Mouse (Mus musculus) B cell, adult 2 months (primary cell): ENCODE data around the gene Rep15.

Experiments used
- DNase-seq, 2 experiments: peaks; one replicate each; pipeline ENCODE4 v3.0.0; 2022

Rep15 gene

DNA sequence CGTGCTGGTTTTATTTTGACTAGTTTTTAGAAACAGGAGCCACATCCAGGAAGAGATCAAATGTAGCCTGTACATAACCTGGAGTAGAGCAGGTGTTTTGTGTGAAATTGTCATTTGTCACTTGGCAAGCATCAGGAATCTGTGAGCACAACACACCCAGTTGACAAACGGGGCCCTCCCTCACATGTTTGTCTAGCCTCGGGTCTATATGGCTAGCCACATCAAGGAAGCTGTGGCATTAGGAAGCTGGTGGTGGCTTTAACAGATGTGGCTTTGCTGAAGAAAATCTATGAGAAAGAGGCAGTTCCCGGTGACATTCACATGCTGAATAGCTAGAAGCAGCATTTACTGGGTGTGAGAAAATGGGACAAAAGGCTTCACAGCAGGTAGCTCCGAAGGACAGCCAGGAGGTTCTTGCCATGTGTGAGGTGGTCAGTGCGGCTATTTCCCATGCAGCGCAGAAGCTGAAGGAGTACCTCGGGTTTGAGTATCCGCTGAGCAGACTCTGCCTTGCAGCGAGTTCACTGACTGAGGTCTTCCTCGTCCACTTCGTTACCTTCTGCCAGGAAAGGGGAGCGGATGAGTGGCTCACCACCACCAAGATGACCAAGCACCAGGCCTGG, at the start of gene Rep15:
Gene Rep15, plus strand, starts transcription at position 282 of the 623 bp plus-strand sequence.
- no peak for DNase-seq

- DNase-seq: no peak
Measured at GRCm38 (mm10) chr6:146984569-146984968, 47.8 kb upstream of the Rep15 start.

DNA sequence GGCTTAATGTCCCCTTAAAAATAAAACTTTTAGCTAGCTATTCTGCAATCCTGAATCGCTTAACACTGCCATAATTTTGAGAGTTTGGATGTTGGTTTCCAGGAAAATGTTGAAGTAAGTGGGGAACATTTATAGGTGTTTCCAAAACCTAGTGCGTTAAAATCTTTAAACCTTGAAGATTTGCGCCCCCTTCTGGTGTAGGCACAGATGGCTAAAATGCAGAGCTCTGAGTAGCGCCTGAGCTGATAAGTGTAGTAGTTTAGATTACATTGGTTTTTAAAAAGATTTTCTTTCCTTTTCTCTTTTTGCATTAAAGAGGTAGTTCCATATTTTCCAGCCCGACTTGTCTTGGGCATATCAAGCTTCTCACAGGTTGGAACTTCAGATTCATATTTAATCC, 38.1 kb upstream of the Rep15 start:
- DNase-seq: peak; percentile 56 to 62

DNA sequence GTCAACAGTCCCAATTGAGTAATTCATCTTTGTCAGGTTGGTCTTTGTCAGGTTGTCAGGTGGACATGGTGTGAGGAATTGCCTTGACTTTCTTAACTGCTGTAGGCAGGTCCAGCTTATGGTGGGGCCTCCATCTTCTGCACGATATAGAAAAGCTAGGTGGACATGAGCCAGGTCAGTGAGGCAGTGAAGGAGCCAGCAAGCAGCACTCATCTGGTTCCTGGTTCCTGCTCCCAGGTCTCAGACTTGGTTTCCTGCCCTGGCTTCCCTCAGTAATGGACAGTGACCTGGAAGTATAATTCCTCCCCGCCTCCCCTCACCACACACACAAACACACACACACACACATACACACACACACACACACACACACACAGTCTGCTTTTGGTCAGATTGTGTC, 37.0 kb upstream of the Rep15 start:
- DNase-seq: no peak

GRCm38 (mm10) chr6:146995878-146996277, 36.5 kb upstream of the Rep15 start:
- DNase-seq: no peak

- no peak for DNase-seq
Measured at GRCm38 (mm10) chr6:146997006-146997405, 35.4 kb upstream of the Rep15 start.

DNA sequence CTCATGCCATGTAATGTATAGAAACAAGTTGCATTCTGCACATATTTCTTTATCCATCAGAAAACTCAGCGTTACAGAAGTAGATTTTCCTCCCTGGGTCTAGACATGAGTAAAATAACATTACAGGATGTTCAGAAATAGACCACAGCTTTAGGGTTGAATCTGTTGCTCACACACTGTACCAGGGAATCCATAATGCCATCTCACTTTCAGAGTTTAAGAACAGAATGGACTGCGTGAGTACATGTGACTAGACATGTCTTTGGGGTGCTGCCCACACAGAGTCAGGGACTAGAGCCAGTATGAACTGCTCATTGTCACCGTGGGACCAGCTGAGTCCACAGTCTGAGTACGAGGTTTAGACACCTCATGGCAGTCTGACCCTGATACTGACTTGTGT, 33.7 kb upstream of the Rep15 start:
- no peak for DNase-seq

DNA sequence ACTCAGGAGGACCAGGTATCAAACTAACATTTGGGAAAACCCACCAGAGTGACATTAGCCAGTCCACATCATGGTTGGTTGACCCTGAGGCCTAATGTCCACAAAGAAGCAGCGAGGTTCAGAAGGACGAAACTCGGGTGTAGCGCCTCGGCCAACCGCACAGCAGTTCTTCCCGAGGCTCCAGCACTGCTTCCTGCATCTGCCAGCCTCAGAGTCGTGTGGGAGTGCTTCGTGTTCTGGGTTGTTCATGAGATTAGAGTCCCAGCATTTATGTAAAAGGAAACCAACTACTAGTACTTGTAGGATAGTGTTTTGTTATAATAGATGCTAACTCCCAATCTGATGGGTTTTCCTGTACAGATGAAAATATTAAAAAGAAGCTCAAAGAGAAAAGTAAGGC, 33.1 kb upstream of the Rep15 start:
- DNase-seq: no peak

DNA sequence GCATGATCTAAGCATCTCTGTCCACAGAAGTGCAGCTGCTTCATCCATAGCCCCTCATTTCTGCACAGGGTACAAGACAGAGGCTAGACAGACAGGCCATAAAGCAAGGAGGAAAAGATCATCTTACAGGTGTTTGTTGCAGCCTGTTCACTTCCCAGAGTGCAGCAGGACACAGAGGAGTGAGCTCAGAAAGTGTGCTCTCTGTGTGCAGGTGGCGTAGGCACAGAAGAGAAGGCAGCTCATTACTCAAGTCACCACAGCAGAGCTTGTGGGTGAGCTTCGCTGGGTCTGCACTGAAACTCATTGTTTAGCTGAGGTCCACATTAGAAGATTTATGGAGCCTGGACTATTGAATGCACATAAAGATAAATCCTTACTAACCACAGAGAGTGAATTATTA, 32.6 kb upstream of the Rep15 start:
- no peak for DNase-seq

DNA sequence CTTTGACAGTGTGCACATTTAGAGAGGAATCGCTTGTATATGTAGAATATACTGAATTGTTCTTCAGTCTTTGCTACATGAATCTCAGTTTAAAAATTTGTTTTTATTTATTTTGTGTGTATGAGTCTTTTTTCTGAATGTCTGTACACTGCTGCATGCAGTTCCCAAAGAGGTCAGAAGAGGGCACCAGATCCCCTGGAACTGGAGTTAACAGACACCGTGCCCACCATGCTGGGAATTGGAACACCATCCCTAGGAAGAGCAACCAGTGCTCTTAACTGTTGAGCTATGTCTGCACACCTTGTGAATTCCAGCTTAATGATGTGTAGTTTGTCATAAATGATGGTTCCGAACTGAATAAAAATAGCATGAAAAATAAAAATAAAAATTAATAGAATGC, 24.2 kb upstream of the Rep15 start:
- DNase-seq: peak; percentile 71 to 75

DNA sequence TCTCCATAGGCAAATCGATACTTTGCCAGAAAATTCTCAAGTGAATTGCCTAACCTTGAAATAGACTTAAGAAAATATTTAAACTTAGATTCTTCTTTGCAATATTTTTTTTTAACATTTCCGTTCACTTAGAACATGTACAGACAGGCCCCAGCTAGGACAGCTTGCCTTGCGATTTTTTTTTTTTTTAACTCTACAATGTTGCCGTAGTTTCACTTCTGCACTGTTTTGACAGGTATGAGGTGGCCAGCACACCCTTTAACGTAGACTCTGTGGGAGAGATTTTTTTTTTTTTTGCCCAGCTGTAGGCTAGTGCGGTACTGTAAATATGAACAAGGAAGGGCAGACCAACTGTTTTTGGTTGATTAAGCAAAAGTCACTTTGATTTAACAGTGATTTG, 22.0 kb upstream of the Rep15 start:
- no peak for DNase-seq

DNA sequence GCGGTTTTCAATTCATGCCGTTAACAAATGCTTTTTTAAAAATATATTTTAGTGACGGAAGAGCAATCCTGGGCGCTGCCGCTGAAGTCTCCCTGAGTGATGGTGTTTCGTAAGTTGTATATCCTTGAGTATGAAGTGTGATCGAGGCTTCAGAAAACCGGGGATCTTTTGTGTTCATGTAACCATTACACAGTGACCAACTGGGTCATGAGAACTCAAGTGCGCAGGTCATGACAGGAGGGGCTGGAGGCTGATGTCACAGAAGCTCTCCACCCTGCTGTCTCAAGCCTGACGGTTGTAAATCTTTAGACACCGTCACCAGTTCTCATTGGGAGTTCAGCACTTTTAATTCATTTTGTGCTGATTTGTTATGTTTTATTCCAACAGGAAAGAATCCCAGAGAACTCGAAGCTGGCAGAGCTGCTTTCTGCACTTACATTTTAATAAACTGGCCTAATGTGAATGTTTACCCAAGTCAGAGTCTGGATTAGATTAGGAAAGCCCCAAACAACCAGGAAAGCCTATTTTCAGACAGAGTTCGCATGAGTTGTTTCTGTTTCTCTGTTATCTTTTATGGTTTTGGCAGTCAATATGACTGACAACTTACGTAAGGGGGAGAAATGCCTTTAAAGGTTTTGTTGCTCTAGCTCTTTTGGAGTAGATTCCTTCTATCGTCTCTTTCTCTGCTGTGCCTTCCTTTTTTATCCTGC, 21.4 kb upstream of the Rep15 start:
- no peak for DNase-seq

DNA sequence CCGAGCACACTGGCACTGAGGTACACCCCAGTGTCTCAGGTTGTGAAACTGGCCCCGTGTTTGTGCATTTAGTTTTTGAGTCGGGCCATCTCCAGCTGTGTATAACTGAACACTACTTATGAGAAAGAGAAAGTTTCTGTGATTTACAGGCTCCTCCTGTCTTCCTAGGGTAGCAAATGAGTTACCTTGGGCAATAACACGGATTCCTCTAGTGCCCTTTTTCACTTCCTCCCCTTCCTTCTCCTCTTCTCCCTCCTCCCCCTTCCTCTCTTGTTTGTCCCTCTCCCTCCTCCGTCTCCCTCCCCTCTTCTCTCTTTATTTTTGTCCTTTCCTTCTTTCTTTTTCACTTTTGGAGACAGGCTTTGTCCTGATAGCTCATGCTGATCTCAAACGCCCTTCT, 20.8 kb upstream of the Rep15 start:
- no peak for DNase-seq

DNA sequence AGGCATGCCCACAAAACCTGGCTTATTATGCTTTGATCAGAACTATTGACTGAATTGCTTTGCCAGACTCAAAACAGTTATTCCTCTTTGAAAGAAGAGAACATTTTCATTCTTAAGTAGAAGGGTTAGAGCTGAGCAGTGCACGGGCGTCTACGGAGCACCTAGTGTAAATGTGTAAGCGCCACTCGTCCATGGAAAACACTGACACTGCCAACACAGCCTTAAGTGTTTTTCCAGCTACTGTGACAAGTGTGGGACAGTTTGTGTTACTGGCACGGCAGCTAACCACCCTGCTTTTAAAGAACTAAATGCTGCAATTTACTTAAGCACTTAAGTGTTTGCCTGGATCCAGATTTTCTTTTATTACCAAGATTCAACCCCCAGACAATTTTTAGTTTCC, 20.4 kb upstream of the Rep15 start:
- DNase-seq: no peak

- DNase-seq: no peak
Measured at GRCm38 (mm10) chr6:147013546-147013945, 18.8 kb upstream of the Rep15 start.

GRCm38 (mm10) chr6:147017906-147018305, 14.5 kb upstream of the Rep15 start:
- DNase-seq: no peak

- DNase-seq: no peak
Measured at GRCm38 (mm10) chr6:147018364-147018763, 14.0 kb upstream of the Rep15 start.

DNA sequence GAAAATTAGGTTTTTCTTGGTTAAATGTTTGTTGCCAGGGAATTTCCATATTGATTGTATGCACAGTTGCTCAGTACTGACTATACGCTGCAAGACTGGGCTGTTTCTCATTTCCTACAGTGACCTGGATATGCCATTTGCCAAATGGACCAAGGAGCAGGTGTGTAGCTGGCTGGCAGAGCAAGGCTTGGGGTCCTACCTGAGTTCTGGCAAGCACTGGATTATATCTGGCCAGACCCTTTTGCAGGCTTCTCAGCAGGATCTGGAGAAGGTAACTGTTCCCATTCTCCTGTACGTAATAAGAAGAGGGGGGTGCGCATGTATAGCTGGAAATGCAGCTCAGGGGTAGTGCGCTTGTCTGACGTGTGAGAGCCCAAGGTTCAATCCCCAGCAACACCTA, 11.2 kb upstream of the Rep15 start:
- no peak for DNase-seq

DNA sequence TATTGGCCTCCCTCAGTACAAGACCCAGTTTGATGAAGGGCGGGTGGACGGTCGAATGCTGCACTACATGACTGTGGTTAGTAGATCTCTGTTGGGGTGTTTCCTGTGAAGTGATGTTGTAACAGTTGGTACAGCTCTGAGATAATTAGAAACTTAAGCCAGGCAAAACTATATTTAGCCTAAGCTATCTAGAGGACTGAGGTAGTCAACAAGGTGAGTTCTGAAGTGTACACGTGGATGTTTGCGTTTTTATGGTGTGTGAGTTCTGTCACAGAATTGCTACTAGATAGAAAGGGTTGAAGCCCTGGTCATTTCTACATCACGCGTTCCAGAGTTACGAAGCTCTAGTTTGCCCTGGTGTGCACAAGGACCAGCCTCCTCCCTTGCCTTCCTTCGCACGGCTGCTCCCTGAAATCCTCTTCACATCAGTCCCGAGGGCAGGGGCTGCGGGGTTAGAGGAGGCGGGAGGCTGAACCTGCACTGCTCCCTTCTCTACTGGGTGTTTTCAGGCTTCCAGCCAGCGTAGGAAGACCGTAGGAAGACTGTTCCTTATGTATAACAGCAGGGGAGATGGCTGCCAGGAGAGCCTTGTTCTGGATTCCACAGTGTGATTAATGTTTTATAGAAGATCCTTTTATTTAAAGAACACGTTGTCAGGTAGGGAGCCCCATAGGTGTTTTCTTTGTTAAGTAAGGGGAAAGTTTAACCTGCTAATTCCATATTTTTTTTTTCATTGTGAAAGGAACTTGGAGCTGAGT, 9.8 kb upstream of the Rep15 start:
- DNase-seq: no peak

- DNase-seq: no peak
Measured at GRCm38 (mm10) chr6:147023133-147023395, 9.3 kb upstream of the Rep15 start.

DNA sequence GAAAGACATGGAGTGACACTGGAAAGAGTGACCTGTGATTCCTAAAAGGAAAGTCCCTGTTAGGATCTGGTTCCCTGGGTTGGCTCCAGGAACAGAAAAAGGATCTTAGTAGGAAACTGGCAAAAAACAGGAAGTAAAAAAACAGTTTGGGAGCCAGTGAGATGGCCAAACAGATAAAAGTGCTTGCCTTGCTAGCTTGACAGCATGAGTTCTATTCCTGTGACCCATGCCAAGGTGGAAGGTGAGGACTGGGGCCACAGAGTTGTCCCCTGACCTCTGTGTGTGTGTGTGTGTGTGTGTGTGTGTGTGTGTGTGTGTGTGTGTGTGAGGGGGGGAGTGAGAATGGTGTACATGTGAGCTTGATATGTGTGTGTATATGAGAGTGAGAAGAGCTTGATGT, 8.8 kb upstream of the Rep15 start:
- DNase-seq: no peak

DNA sequence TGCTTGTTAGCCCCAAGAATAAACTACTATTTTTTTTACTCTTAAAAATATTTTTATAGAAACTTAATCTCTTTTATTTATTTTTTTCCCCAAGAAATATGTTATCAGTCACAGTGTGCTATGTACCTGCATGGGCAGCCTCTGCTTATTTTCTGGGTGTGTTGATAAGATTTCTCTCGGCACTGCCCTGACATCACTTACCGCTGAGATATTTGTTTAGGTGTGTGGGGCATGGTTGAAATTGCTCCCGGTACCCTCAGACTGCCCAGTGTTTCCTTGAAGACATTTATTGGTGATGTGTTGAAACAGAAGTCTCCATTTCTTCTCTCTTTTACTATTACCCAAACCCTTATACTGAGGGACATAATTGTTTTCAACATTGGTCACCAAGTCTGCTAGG, 7.6 kb upstream of the Rep15 start:
- no peak for DNase-seq

- DNase-seq: no peak
Measured at GRCm38 (mm10) chr6:147028396-147028795, 4.0 kb upstream of the Rep15 start.

- no peak for DNase-seq
Measured at GRCm38 (mm10) chr6:147029591-147029990, 2.8 kb upstream of the Rep15 start.
